Mouse (Mus musculus) neutrophil, adult 5-6 weeks (primary cell): ENCODE measurements around the gene Olfr1043. TPM values are rescaled to one million over a fixed set of nuclear protein-coding genes. Genes with fewer than 3 reads are reported as not detected.
A peak's percentile ranks its signal among the peaks of the same experiment; 100 is the strongest.

Experiments used
- ATAC-seq: fragments of 151-379, 151-347 bp; 2 replicates; pipeline ENCODE4 v1.8.0; 2017; ENCODE audit warnings: mild to moderate bottlenecking, moderate TSS enrichment; ENCODE audit not compliant: insufficient number of reproducible peaks, poor library complexity, low FRiP score, severe bottlenecking; ENCODE audit errors: extremely low read depth
- total RNA-seq: library from RNA; stranded (forward); fragments of 200-1000 nt; gene quantifications from 2 replicates; pipeline ENCODE4 v1.2.3, GENCODE M21; 2017

Gene Olfr1043
- total RNA-seq, result not detected in 2 replicates

- no peak for ATAC-seq
Measured at GRCm38 (mm10) chr2:86167422-86167821, at the start of gene Olfr1043. Gene Olfr1043, minus strand, starts transcription at chr2:86167522.

GRCm38 (mm10) chr2:86202909-86203308 lies 35.6 kb upstream of the Olfr1043 start, which contains the start of gene Olfr1045:
Gene Olfr1045, minus strand, starts transcription at chr2:86203009.
- no peak for ATAC-seq

DNA sequence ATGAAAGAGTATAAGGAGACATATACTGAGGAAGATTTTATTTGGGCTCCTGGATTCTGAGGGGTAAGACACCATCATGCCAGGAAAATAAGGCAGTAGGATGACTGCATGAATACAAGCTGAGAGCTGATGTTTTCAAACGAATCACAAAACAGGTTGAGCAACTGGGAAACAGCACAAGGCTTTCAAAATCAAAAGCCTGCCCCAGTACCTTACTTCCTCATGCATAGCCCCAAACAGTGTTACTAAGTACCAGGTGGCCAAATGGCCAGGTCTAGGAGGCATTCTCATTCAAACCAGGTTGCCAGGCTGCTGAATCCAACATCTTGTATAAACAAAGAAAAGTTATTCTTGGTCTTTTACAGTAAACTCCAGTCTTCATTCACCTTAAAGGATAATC lies 28.5 kb upstream of the Olfr1043 start:
- ATAC-seq, result 0 out of 2 replicates have a peak, but pooled peaks have one; percentile 64

DNA sequence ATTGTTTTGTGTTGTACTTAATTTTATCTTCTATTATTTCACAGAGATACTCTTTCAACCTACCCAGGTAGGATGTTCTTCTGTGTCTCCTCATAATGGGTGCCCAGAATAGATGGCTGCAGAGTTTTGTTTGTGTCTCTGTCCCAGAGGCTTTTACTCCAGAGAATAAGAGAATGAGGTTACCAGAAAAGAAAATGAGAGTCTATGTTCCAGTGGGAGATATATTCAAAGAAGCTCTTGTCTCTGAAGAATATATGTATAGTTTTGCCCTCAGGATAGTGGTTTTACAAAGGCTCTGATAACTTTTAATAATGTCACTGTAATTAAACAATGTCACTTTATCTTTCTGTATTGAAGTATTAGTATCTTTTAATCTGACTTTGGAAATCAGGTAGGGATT lies 18.3 kb upstream of the Olfr1043 start, which contains the start of gene Olfr52:
TSS of gene Olfr52 (minus strand) at position 101 of the 400 bp plus-strand sequence.
- no peak for ATAC-seq

GRCm38 (mm10) chr2:86179950-86180349 lies 12.6 kb upstream of the Olfr1043 start:
- no peak for ATAC-seq

GRCm38 (mm10) chr2:86177720-86178119 lies 10.4 kb upstream of the Olfr1043 start, which contains the start of gene Olfr1044:
Gene Olfr1044, minus strand, starts transcription at chr2:86177820.
- no peak for ATAC-seq

DNA sequence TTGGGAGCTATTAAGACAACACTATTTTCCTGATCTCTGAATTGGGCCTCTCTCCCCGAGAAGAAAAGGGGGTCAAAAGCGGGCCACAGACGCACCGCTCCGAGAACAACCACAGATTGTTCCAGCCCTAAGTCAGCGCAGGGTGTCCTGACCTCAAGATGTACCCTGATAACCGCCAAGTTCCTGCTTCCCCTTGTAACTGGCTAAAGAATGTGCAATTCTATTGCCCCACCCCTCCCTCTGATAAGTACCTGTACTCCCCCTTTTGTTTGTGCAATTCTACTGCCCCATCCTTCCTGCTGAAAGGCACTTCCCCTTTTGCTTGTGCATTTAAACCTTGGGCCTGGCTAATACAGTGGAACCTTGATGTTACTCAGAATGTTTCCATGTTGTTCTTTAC lies 8.1 kb upstream of the Olfr1043 start:
- ATAC-seq, result peak; percentile 91

DNA sequence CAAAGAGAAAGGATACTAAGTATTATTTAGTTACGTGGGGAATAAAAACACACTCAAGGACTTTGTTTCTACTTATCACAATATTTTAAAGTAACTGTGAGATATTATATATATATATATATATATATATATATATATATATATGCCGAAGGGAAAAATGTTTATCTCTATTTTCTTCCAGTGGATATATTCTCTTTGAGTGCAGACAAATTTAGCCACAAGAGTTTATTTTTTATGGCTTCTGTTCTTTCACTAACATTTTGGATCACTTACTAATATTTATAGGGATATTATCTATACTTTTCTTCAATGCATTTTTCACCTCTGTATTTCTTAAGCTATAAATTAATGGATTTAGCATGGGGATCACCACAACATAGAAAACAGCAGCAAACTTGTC lies 5.6 kb downstream of the Olfr1043 start, which contains the start of gene Olfr1042:
TSS of gene Olfr1042 (minus strand) at position 101 of the 400 bp plus-strand sequence.
- ATAC-seq, result no peak

GRCm38 (mm10) chr2:86146632-86147031 lies 20.7 kb downstream of the Olfr1043 start, which contains the start of gene Olfr1040:
Gene Olfr1040, minus strand, starts transcription at chr2:86146732.
- ATAC-seq, result no peak

GRCm38 (mm10) chr2:86135828-86136227 lies 31.5 kb downstream of the Olfr1043 start, which contains the start of gene Olfr1039:
Gene Olfr1039, minus strand, starts transcription at chr2:86135928.
- ATAC-seq, result no peak

Other genes starting within 250 kb of the Olfr1043 start
- not detected in 2 replicates for gene Olfr1026, start 246.0 kb downstream of the Olfr1043 start, total RNA-seq
- gene Olfr1028, start 217.1 kb downstream of the Olfr1043 start, total RNA-seq, result not detected in 2 replicates
- gene Olfr1029, start 193.6 kb downstream of the Olfr1043 start, total RNA-seq, result not detected in 2 replicates
- not detected in 2 replicates for gene Olfr1030, start 188.2 kb downstream of the Olfr1043 start, total RNA-seq
- gene Olfr1031, start 177.2 kb downstream of the Olfr1043 start, total RNA-seq, result not detected in 2 replicates
- gene Olfr1032, start 162.0 kb downstream of the Olfr1043 start, total RNA-seq, result not detected in 2 replicates
- not detected in 2 replicates for gene Olfr1033, start 146.9 kb downstream of the Olfr1043 start, total RNA-seq
- gene Olfr1034, start 121.7 kb downstream of the Olfr1043 start, total RNA-seq, result 0.12 TPM in 1 of 2 replicates, not detected in the other
- gene Olfr1036, start 93.5 kb downstream of the Olfr1043 start, total RNA-seq, result not detected in 2 replicates
- gene Olfr1037, start 80.1 kb downstream of the Olfr1043 start, total RNA-seq, result not detected in 2 replicates
- gene Olfr1039, start 31.6 kb downstream of the Olfr1043 start, total RNA-seq, result 0.12 TPM in 1 of 2 replicates, not detected in the other
- gene Olfr1040, start 20.8 kb downstream of the Olfr1043 start, total RNA-seq, result not detected in 2 replicates
- 0.12 TPM in 1 of 2 replicates, not detected in the other for gene Olfr1042, start 5.7 kb downstream of the Olfr1043 start, total RNA-seq
- not detected in 2 replicates for gene Olfr1044, start 10.3 kb upstream of the Olfr1043 start, total RNA-seq
- 0.37 TPM in 1 of 2 replicates, not detected in the other for gene Olfr52, start 18.2 kb upstream of the Olfr1043 start, total RNA-seq
- not detected in 2 replicates for gene Olfr1045, start 35.5 kb upstream of the Olfr1043 start, total RNA-seq
- not detected in 2 replicates for gene Olfr1046, start 51.8 kb upstream of the Olfr1043 start, total RNA-seq
- not detected in 2 replicates for gene Olfr1047, start 63.9 kb upstream of the Olfr1043 start, total RNA-seq
- gene Olfr1048, start 72.8 kb upstream of the Olfr1043 start, total RNA-seq, result not detected in 2 replicates
- not detected in 2 replicates for gene Olfr1049, start 90.8 kb upstream of the Olfr1043 start, total RNA-seq
- 0.58 TPM in 1 of 2 replicates, not detected in the other for gene Olfr1051, start 111.6 kb upstream of the Olfr1043 start, total RNA-seq
- gene Olfr1052, start 124.9 kb upstream of the Olfr1043 start, total RNA-seq, result not detected in 2 replicates
- not detected in 2 replicates for gene Olfr1053, start 147.8 kb upstream of the Olfr1043 start, total RNA-seq
- gene Olfr1054, start 167.9 kb upstream of the Olfr1043 start, total RNA-seq, result not detected in 2 replicates
- gene Olfr1055, start 182.8 kb upstream of the Olfr1043 start, total RNA-seq, result not detected in 2 replicates
- gene Olfr1056, start 194.9 kb upstream of the Olfr1043 start, total RNA-seq, result not detected in 2 replicates
- gene Olfr1057, start 210.9 kb upstream of the Olfr1043 start, total RNA-seq, result not detected in 2 replicates
- not detected in 2 replicates for gene Olfr1058, start 221.0 kb upstream of the Olfr1043 start, total RNA-seq
- gene Olfr1061, start 246.5 kb upstream of the Olfr1043 start, total RNA-seq, result not detected in 2 replicates